Mouse (Mus musculus) lung, postnatal 0 days (tissue): ENCODE results near the gene Abcg5. TPM values are rescaled to one million over a fixed set of nuclear protein-coding genes. Genes with fewer than 3 reads are reported as not detected.

ENCODE experiments used
- ATAC-seq: fragments of 200-750 bp; cut with Nextera tagmentation; 2 replicates; pipeline ENCODE4 v1.8.0; 2017; ENCODE audit warnings: moderate library complexity
- DNase-seq: peaks from one replicate; pipeline ENCODE4 v3.0.0-alpha.2; 2016; ENCODE audit warnings: low spot score
- H3K27ac ChIP-seq: fragments of 300-500 bp; sonication (generic); 2 replicates; pipeline ENCODE4 v1.5.1; 2014; ENCODE audit warnings: antibody characterized with exemption, mild to moderate bottlenecking, low read length, mixed read lengths
- H3K27me3 ChIP-seq: fragments of 300-500 bp; sonication (generic); replicated peaks from 2 replicates; pipeline ENCODE4 v1.6.1; 2014; ENCODE audit warnings: low read length, mixed read lengths; ENCODE audit not compliant: insufficient read depth
- H3K36me3 ChIP-seq: fragments of 300-500 bp; sonication (generic); 2 replicates; pipeline ENCODE4 v1.6.1; 2014; ENCODE audit warnings: low read length, mixed read lengths; ENCODE audit not compliant: insufficient read depth
- H3K4me1 ChIP-seq: fragments of 300-500 bp; sonication (generic); 2 replicates; pipeline ENCODE4 v1.6.1; 2014; ENCODE audit warnings: antibody characterized with exemption, low read depth, low read length, mixed read lengths; ENCODE audit not compliant: insufficient read depth
- H3K4me2 ChIP-seq: fragments of 300-500 bp; sonication (generic); replicated peaks from 2 replicates; pipeline ENCODE4 v1.6.1; 2014; ENCODE audit warnings: low read depth, mild to moderate bottlenecking, low read length, moderate library complexity, mixed read lengths
- H3K4me3 ChIP-seq: fragments of 300-500 bp; sonication (generic); 2 replicates; pipeline ENCODE4 v1.5.1; 2014; ENCODE audit warnings: low read depth, low read length
- H3K9ac ChIP-seq: fragments of 300-500 bp; sonication (generic); replicated peaks from 2 replicates; pipeline ENCODE4 v1.6.1; 2014; ENCODE audit warnings: low read depth, mild to moderate bottlenecking
- H3K9me3 ChIP-seq: fragments of 300-500 bp; sonication (generic); 2 replicates; pipeline ENCODE4 v1.6.1; 2016; ENCODE audit warnings: low read length, mixed read lengths
- CTCF ChIP-seq: IDR thresholded peaks from 2 replicates; pipeline ENCODE4 v1.5.1; 2016; ENCODE audit warnings: antibody characterized with exemption, mild to moderate bottlenecking
- EP300 ChIP-seq: IDR thresholded peaks from 2 replicates; pipeline ENCODE4 v1.6.1; 2016; ENCODE audit warnings: antibody characterized with exemption, mild to moderate bottlenecking, control low read depth
- whole genome bisulfite sequencing: fragments of 180-500 bp; shearing (Covaris S2); extraction: QIAGEN DNeasy Blood & Tissue Kit; methylation state at CpG from one replicate; pipeline ENCODE4 v1.1.7; 2014; 5-methylcytosine and 5-hydroxymethylcytosine counted together
- polyA plus RNA-seq: library from polyadenylated mRNA; unstranded; fragments of >200 nt; fragmentation: Nextera tagmentation; extraction: Ambion mirVana; gene quantifications from 2 replicates; pipeline ENCODE4 v1.2.1, GENCODE M21; 2015

Abcg5 gene
- polyA plus RNA-seq, 1 experiment from 2014 or later, result 0.61 TPM

- Histone ChIP-seq H3K27me3 (no peaks in the 10 kb centered on the region), H3K4me2 (no peak overlapping the region), H3K9me3 (no peaks in the 10 kb centered on the region), H3K27ac (no peak overlapping the region), H3K9ac (no peak overlapping the region), H3K4me1 (no peaks in the 10 kb centered on the region), H3K4me3 (no peak overlapping the region), H3K36me3 (no peaks in the 10 kb centered on the region)
- TF ChIP-seq EP300 (no peak), CTCF (no peak)
- ATAC-seq (no peak), DNase-seq (no peak)
- WGBS, result 42% methylated on average over 5 of the region's 5 CpGs
These were observed 6.5 kb upstream of the Abcg5 start for GRCm38 (mm10) chr17:84689316-84689715.

GRCm38 (mm10) chr17:84688834-84689233 lies 6.0 kb upstream of the Abcg5 start:
- Histone ChIP-seq H3K4me1 (no peaks in the 10 kb centered on the region), H3K4me2 (no peak overlapping the region), H3K4me3 (no peak overlapping the region), H3K27ac (no peak overlapping the region), H3K36me3 (no peaks in the 10 kb centered on the region), H3K27me3 (no peaks in the 10 kb centered on the region), H3K9me3 (no peaks in the 10 kb centered on the region), H3K9ac (no peak overlapping the region)
- ATAC-seq, result no peak
- no peak for DNase-seq
- TF ChIP-seq CTCF (no peak), EP300 (no peak)
- 80% methylated on average over 11 of the region's 11 CpGs for WGBS

GRCm38 (mm10) chr17:84687994-84688393 lies 5.2 kb upstream of the Abcg5 start:
- Histone ChIP-seq H3K27me3 (no peaks in the 10 kb centered on the region), H3K4me2 (no peak overlapping the region), H3K27ac (no peak overlapping the region), H3K4me3 (no peak overlapping the region), H3K9ac (no peak overlapping the region), H3K9me3 (no peaks in the 10 kb centered on the region), H3K4me1 (no peaks in the 10 kb centered on the region), H3K36me3 (no peaks in the 10 kb centered on the region)
- TF ChIP-seq CTCF (no peak), EP300 (no peak)
- no peak for DNase-seq
- ATAC-seq, result no peak
- WGBS, result 46% methylated on average over 5 of the region's 5 CpGs

GRCm38 (mm10) chr17:84685286-84685685 lies 2.5 kb upstream of the Abcg5 start:
- TF ChIP-seq CTCF, result no peak
- no peak for TF ChIP-seq EP300
- Histone ChIP-seq H3K9me3 (no peaks in the 10 kb centered on the region), H3K9ac (no peak overlapping the region), H3K27me3 (no peaks in the 10 kb centered on the region), H3K36me3 (no peaks in the 10 kb centered on the region), H3K4me1 (no peaks in the 10 kb centered on the region), H3K4me2 (no peak overlapping the region), H3K27ac (no peak overlapping the region), H3K4me3 (no peak overlapping the region)
- 75% methylated on average over 4 of the region's 4 CpGs for WGBS
- ATAC-seq (no peak), DNase-seq (no peak)

- no peak for TF ChIP-seq CTCF
- TF ChIP-seq EP300, result no peak
- H3K4me3 ChIP-seq, result no peak overlapping the region
- ATAC-seq, result no peak
- H3K9me3 ChIP-seq, result no peaks in the 10 kb centered on the region
- no peak overlapping the region for H3K27ac ChIP-seq
- DNase-seq, result no peak
- no peak overlapping the region for H3K4me2 ChIP-seq
- WGBS, result 44% methylated on average over 6 of the region's 6 CpGs
- H3K4me1 ChIP-seq, result no peaks in the 10 kb centered on the region
- H3K9ac ChIP-seq, result no peak overlapping the region
- no peaks in the 10 kb centered on the region for H3K36me3 ChIP-seq
- no peaks in the 10 kb centered on the region for H3K27me3 ChIP-seq
These were observed 1.5 kb upstream of the Abcg5 start for GRCm38 (mm10) chr17:84684284-84684683.

- H3K27ac ChIP-seq, result no peak overlapping the region
- 79% methylated on average over 3 of the region's 3 CpGs for WGBS
- no peaks in the 10 kb centered on the region for H3K9me3 ChIP-seq
- ATAC-seq (no peak), DNase-seq (no peak)
- H3K4me1 ChIP-seq, result no peaks in the 10 kb centered on the region
- no peaks in the 10 kb centered on the region for H3K36me3 ChIP-seq
- no peak overlapping the region for H3K4me3 ChIP-seq
- H3K27me3 ChIP-seq, result no peaks in the 10 kb centered on the region
- TF ChIP-seq EP300, result no peak
- no peak for TF ChIP-seq CTCF
- no peak overlapping the region for H3K9ac ChIP-seq
- no peak overlapping the region for H3K4me2 ChIP-seq
These were observed 1.1 kb downstream of the Abcg5 start for GRCm38 (mm10) chr17:84681670-84682069.

GRCm38 (mm10) chr17:84677595-84677994 lies 5.2 kb downstream of the Abcg5 start:
- ATAC-seq, result no peak
- TF ChIP-seq CTCF (no peak), EP300 (no peak)

More at GRCm38 (mm10) chr17:84677595-84677994, 5.2 kb downstream of the Abcg5 start:
- H3K9me3 ChIP-seq, result no peaks in the 10 kb centered on the region
- H3K36me3 ChIP-seq, result no peaks in the 10 kb centered on the region
- H3K4me1 ChIP-seq, result peaks cover 4% of the 10 kb centered on the region; the same call in 1 of the 2 replicates
- 85% methylated on average over 11 of the region's 11 CpGs for WGBS
- no peak overlapping the region for H3K9ac ChIP-seq
- no peaks in the 10 kb centered on the region for H3K27me3 ChIP-seq
- no peak for DNase-seq
- no peak overlapping the region for H3K27ac ChIP-seq
- H3K4me2 ChIP-seq, result no peak overlapping the region
- H3K4me3 ChIP-seq, result no peak overlapping the region
